Mouse (Mus musculus) erythroblast, embryonic 14.5 days (primary cell): ENCODE measurements around the gene Myo5a. TPM values are rescaled to one million over a fixed set of nuclear protein-coding genes. Genes with fewer than 3 reads are reported as not detected.
A peak's percentile ranks its signal among the peaks of the same experiment; 100 is the strongest.

Source experiments
- H3K27me3 ChIP-seq: 2 replicates; pipeline ENCODE4 v1.6.1; 2012; ENCODE audit warnings: inconsistent platforms; ENCODE audit not compliant: control insufficient read depth
- H3K36me3 ChIP-seq: 2 replicates; pipeline ENCODE4 v1.6.1; 2012; ENCODE audit warnings: mild to moderate bottlenecking, inconsistent platforms; ENCODE audit not compliant: control insufficient read depth
- H3K4me1 ChIP-seq: 2 replicates; pipeline ENCODE4 v1.6.1; 2012; ENCODE audit warnings: inconsistent platforms; ENCODE audit not compliant: control insufficient read depth
- H3K4me3 ChIP-seq: replicated peaks from 2 replicates; pipeline ENCODE3; 2012; ENCODE audit warnings: moderate library complexity, mild to moderate bottlenecking, inconsistent platforms
- H3K9me3 ChIP-seq: 2 replicates; pipeline ENCODE4 v1.6.1; 2012; ENCODE audit warnings: low read length, inconsistent platforms, mixed read lengths; ENCODE audit not compliant: control insufficient read depth
- GATA1 ChIP-seq: IDR thresholded peaks from 2 replicates; pipeline ENCODE4 v1.6.1; 2012; ENCODE audit warnings: low read length, inconsistent platforms, mixed read lengths
- TAL1 ChIP-seq: IDR thresholded peaks from 3 replicates; pipeline ENCODE4 v1.6.1; 2012; ENCODE audit warnings: low read length, inconsistent platforms, mixed read lengths
- polyA plus RNA-seq: library from polyadenylated mRNA; stranded (reverse); fragments of >175 nt; gene quantifications from 2 replicates; pipeline ENCODE4 v1.2.3, GENCODE M21; 2012

Myo5a gene
- polyA plus RNA-seq, 1 experiment: 0.08 TPM

GRCm38 (mm10) chr9:75037451-75038356 lies 33.1 kb upstream of the Myo5a start, which contains the start of gene Arpp19:
Arpp19 (plus strand) TSS chr9:75037614.
- H3K4me1 ChIP-seq: peaks cover 29% of the 10 kb centered on the region
- H3K36me3 ChIP-seq: peaks cover 20% of the 10 kb centered on the region
- H3K4me3 ChIP-seq: peak within 1 kb of the TSS; percentile 91
- no peaks in the 10 kb centered on the region for H3K27me3 ChIP-seq
- TF ChIP-seq GATA1 (no peak), TAL1 (no peak)
- H3K9me3 ChIP-seq: no peaks in the 10 kb centered on the region

- Histone ChIP-seq H3K9me3 (no peaks in the 10 kb centered on the region), H3K4me1 (peaks cover 31% of the 10 kb centered on the region), H3K36me3 (peaks cover 25% of the 10 kb centered on the region), H3K27me3 (no peaks in the 10 kb centered on the region), H3K4me3 (peak overlapping the region; percentile 91)
- TF ChIP-seq TAL1 (no peak), GATA1 (no peak)
Measured at GRCm38 (mm10) chr9:75038357-75038688, 32.5 kb upstream of the Myo5a start.

GRCm38 (mm10) chr9:75040566-75040965 lies 30.2 kb upstream of the Myo5a start:
- no peaks in the 10 kb centered on the region for H3K9me3 ChIP-seq
- no peaks in the 10 kb centered on the region for H3K27me3 ChIP-seq
- peaks cover 37% of the 10 kb centered on the region for H3K4me1 ChIP-seq
- TF ChIP-seq GATA1: no peak
- TF ChIP-seq TAL1: no peak
- H3K4me3 ChIP-seq: no peak overlapping the region
- peaks cover 36% of the 10 kb centered on the region for H3K36me3 ChIP-seq

- no peaks in the 10 kb centered on the region for H3K27me3 ChIP-seq
- TF ChIP-seq TAL1: no peak
- no peak for TF ChIP-seq GATA1
- H3K9me3 ChIP-seq: no peaks in the 10 kb centered on the region
- no peak overlapping the region for H3K4me3 ChIP-seq
- H3K4me1 ChIP-seq: peaks cover 40% of the 10 kb centered on the region
- peaks cover 49% of the 10 kb centered on the region for H3K36me3 ChIP-seq
Measured at GRCm38 (mm10) chr9:75041840-75042525, 28.8 kb upstream of the Myo5a start.

- Histone ChIP-seq H3K4me1 (peaks cover 32% of the 10 kb centered on the region), H3K27me3 (no peaks in the 10 kb centered on the region), H3K4me3 (no peak overlapping the region), H3K36me3 (peaks cover 56% of the 10 kb centered on the region), H3K9me3 (no peaks in the 10 kb centered on the region)
- no peak for TF ChIP-seq GATA1
- TF ChIP-seq TAL1: no peak
Measured at GRCm38 (mm10) chr9:75043191-75043590, 27.6 kb upstream of the Myo5a start.

- TF ChIP-seq TAL1 (no peak), GATA1 (no peak)
- peaks cover 14% of the 10 kb centered on the region for H3K4me1 ChIP-seq
- no peaks in the 10 kb centered on the region for H3K9me3 ChIP-seq
- no peak overlapping the region for H3K4me3 ChIP-seq
- H3K36me3 ChIP-seq: peaks cover 49% of the 10 kb centered on the region
- H3K27me3 ChIP-seq: no peaks in the 10 kb centered on the region
Measured at GRCm38 (mm10) chr9:75047079-75047478, 23.7 kb upstream of the Myo5a start.

- TF ChIP-seq TAL1 (no peak), GATA1 (no peak)
- H3K4me3 ChIP-seq: no peak overlapping the region
- H3K9me3 ChIP-seq: no peaks in the 10 kb centered on the region
- no peaks in the 10 kb centered on the region for H3K27me3 ChIP-seq
- H3K36me3 ChIP-seq: peaks cover 41% of the 10 kb centered on the region
- peaks cover 12% of the 10 kb centered on the region for H3K4me1 ChIP-seq
Measured at GRCm38 (mm10) chr9:75049100-75049499, 21.7 kb upstream of the Myo5a start.

GRCm38 (mm10) chr9:75050003-75050402 lies 20.8 kb upstream of the Myo5a start:
- no peak overlapping the region for H3K4me3 ChIP-seq
- H3K36me3 ChIP-seq: peaks cover 48% of the 10 kb centered on the region
- H3K27me3 ChIP-seq: no peaks in the 10 kb centered on the region
- H3K4me1 ChIP-seq: peaks cover 11% of the 10 kb centered on the region
- no peaks in the 10 kb centered on the region for H3K9me3 ChIP-seq
- TF ChIP-seq GATA1 (no peak), TAL1 (no peak)

- Histone ChIP-seq H3K9me3 (no peaks in the 10 kb centered on the region), H3K4me1 (peaks cover 3% of the 10 kb centered on the region; the same call in 1 of the 2 replicates), H3K27me3 (no peaks in the 10 kb centered on the region), H3K36me3 (peaks cover 45% of the 10 kb centered on the region), H3K4me3 (no peak overlapping the region)
- TF ChIP-seq TAL1 (no peak), GATA1 (no peak)
Measured at GRCm38 (mm10) chr9:75051841-75052240, 19.0 kb upstream of the Myo5a start.
